Mouse (Mus musculus) liver, postnatal 0 days (tissue): ENCODE measurements at regions not wholly inside any gene's neighbourhood (a gene's known extent, or its start where the extent isn't known, plus 50 kb on each side); places are given as distances from the start of the nearest gene placed in this dataset.

Experiments used
- ATAC-seq: fragments of 200-750 bp; cut with Nextera tagmentation; 2 replicates; pipeline ENCODE4 v1.8.0; 2017; ENCODE audit warnings: mild to moderate bottlenecking, moderate library complexity
- DNase-seq: peaks from one replicate; pipeline ENCODE4 v3.0.0-alpha.2; 2016
- H3K27ac ChIP-seq: fragments of 300-500 bp; sonication (generic); 2 replicates; pipeline ENCODE4 v1.5.1; 2014; ENCODE audit warnings: antibody characterized with exemption, moderate library complexity, mild to moderate bottlenecking, low read depth
- H3K27me3 ChIP-seq: fragments of 300-500 bp; sonication (generic); 2 replicates; pipeline ENCODE4 v1.6.1; 2014; ENCODE audit warnings: low read length, control low read depth, mixed read lengths; ENCODE audit not compliant: insufficient read depth
- H3K36me3 ChIP-seq: fragments of 300-500 bp; sonication (generic); replicated peaks from 2 replicates; pipeline ENCODE4 v1.6.1; 2014; ENCODE audit warnings: mild to moderate bottlenecking, control low read depth, low read length, moderate library complexity, mixed read lengths; ENCODE audit not compliant: insufficient read depth
- H3K4me1 ChIP-seq: fragments of 300-500 bp; sonication (generic); 2 replicates; pipeline ENCODE4 v1.6.1; 2014; ENCODE audit warnings: antibody characterized with exemption, mild to moderate bottlenecking, control low read depth; ENCODE audit not compliant: insufficient read depth
- H3K4me2 ChIP-seq: fragments of 300-500 bp; sonication (generic); 2 replicates; pipeline ENCODE4 v1.6.1; 2014; ENCODE audit warnings: low read depth, mild to moderate bottlenecking, low read length, moderate library complexity, mixed read lengths
- H3K4me3 ChIP-seq: fragments of 300-500 bp; sonication (generic); 2 replicates; pipeline ENCODE4 v1.5.1; 2014; ENCODE audit warnings: low read depth, low read length
- H3K9ac ChIP-seq: fragments of 300-500 bp; sonication (generic); replicated peaks from 2 replicates; pipeline ENCODE4 v1.6.1; 2014; ENCODE audit warnings: mild to moderate bottlenecking, moderate library complexity
- H3K9me3 ChIP-seq: fragments of 300-500 bp; sonication (generic); 2 replicates; pipeline ENCODE4 v1.6.1; 2016; ENCODE audit warnings: mild to moderate bottlenecking, control low read depth, low read length, mixed read lengths
- CTCF ChIP-seq: sonication (generic); IDR thresholded peaks from 2 replicates; pipeline ENCODE4 v1.5.1; 2016; ENCODE audit warnings: antibody characterized with exemption, low read depth
- EP300 ChIP-seq: IDR thresholded peaks from 2 replicates; pipeline ENCODE4 v1.6.1; 2016; ENCODE audit warnings: antibody characterized with exemption, low read depth, mild to moderate bottlenecking
- WGBS: fragments of 180-500 bp; shearing (Covaris S2); extraction: QIAGEN DNeasy Blood & Tissue Kit; methylation state at CpG from one replicate; pipeline ENCODE4 v1.1.7; 2014; ENCODE audit not compliant: insufficient replicate concordance; 5-methylcytosine and 5-hydroxymethylcytosine counted together

- H3K4me1 ChIP-seq, result no peaks in the 10 kb centered on the region
- H3K4me2 ChIP-seq, result no peak overlapping the region
- ATAC-seq (no peak), DNase-seq (no peak)
- H3K27ac ChIP-seq, result no peak overlapping the region
- H3K4me3 ChIP-seq, result no peak overlapping the region
- H3K36me3 ChIP-seq, result no peaks in the 10 kb centered on the region
- H3K9me3 ChIP-seq, result no peaks in the 10 kb centered on the region
- no peaks in the 10 kb centered on the region for H3K27me3 ChIP-seq
- no peak overlapping the region for H3K9ac ChIP-seq
- TF ChIP-seq CTCF (no peak), EP300 (no peak)
- 73% methylated on average over 16 of the region's 16 CpGs for WGBS
Measured at GRCm38 (mm10) chr6:6389454-6390445, 172.8 kb upstream of the Slc25a13 start.

GRCm38 (mm10) chr6:6388835-6389440 is 172.0 kb upstream of the Slc25a13 start:
- 48% methylated on average over 5 of the region's 5 CpGs for WGBS
- no peaks in the 10 kb centered on the region for H3K4me1 ChIP-seq
- H3K36me3 ChIP-seq, result no peaks in the 10 kb centered on the region
- DNase-seq, result no peak
- no peak for ATAC-seq
- no peak overlapping the region for H3K9ac ChIP-seq
- H3K9me3 ChIP-seq, result no peaks in the 10 kb centered on the region
- no peak for TF ChIP-seq EP300
- TF ChIP-seq CTCF, result no peak
- H3K27ac ChIP-seq, result no peak overlapping the region
- H3K27me3 ChIP-seq, result no peaks in the 10 kb centered on the region
- no peak overlapping the region for H3K4me2 ChIP-seq
- H3K4me3 ChIP-seq, result no peak overlapping the region

- no peak for TF ChIP-seq EP300
- TF ChIP-seq CTCF, result no peak
- Histone ChIP-seq H3K9ac (no peak overlapping the region), H3K9me3 (no peaks in the 10 kb centered on the region), H3K36me3 (no peaks in the 10 kb centered on the region), H3K4me1 (no peaks in the 10 kb centered on the region), H3K4me2 (no peak overlapping the region), H3K27me3 (no peaks in the 10 kb centered on the region), H3K27ac (no peak overlapping the region), H3K4me3 (no peak overlapping the region)
- DNase-seq (no peak), ATAC-seq (no peak)
- 82% methylated on average over 5 of the region's 5 CpGs for WGBS
Measured at GRCm38 (mm10) chr6:6387571-6387970, 170.6 kb upstream of the Slc25a13 start.

- WGBS, result 79% methylated on average over 7 of the region's 7 CpGs
- no peak for ATAC-seq
- no peaks in the 10 kb centered on the region for H3K4me1 ChIP-seq
Measured at GRCm38 (mm10) chr6:6384971-6385370, 168.0 kb upstream of the Slc25a13 start.

GRCm38 (mm10) chr6:6384441-6384840 is 167.5 kb upstream of the Slc25a13 start:
- 67% methylated on average over 6 of the region's 6 CpGs for WGBS
- Histone ChIP-seq H3K36me3 (no peaks in the 10 kb centered on the region), H3K9me3 (no peaks in the 10 kb centered on the region), H3K4me2 (no peak overlapping the region), H3K9ac (no peak overlapping the region), H3K4me3 (no peak overlapping the region), H3K4me1 (no peaks in the 10 kb centered on the region), H3K27me3 (no peaks in the 10 kb centered on the region), H3K27ac (no peak overlapping the region)
- TF ChIP-seq CTCF (no peak), EP300 (no peak)
- ATAC-seq, result no peak
- DNase-seq, result no peak

More at GRCm38 (mm10) chr6:6384971-6385370, 168.0 kb upstream of the Slc25a13 start:
- no peaks in the 10 kb centered on the region for H3K27me3 ChIP-seq
- H3K9ac ChIP-seq, result no peak overlapping the region
- TF ChIP-seq EP300 (no peak), CTCF (no peak)
- no peak overlapping the region for H3K4me2 ChIP-seq
- no peak for DNase-seq
- no peak overlapping the region for H3K27ac ChIP-seq
- no peak overlapping the region for H3K4me3 ChIP-seq
- no peaks in the 10 kb centered on the region for H3K36me3 ChIP-seq
- no peaks in the 10 kb centered on the region for H3K9me3 ChIP-seq

- H3K27ac ChIP-seq, result no peak overlapping the region
- H3K4me2 ChIP-seq, result no peak overlapping the region
- H3K36me3 ChIP-seq, result no peaks in the 10 kb centered on the region
- no peaks in the 10 kb centered on the region for H3K27me3 ChIP-seq
- WGBS, result 63% methylated on average over 3 of the region's 3 CpGs
- ATAC-seq, result no peak
- TF ChIP-seq CTCF (no peak), EP300 (no peak)
- DNase-seq, result no peak
- no peaks in the 10 kb centered on the region for H3K9me3 ChIP-seq
- no peak overlapping the region for H3K4me3 ChIP-seq
- H3K4me1 ChIP-seq, result no peaks in the 10 kb centered on the region
- H3K9ac ChIP-seq, result no peak overlapping the region
Measured at GRCm38 (mm10) chr6:6372421-6372820, 155.4 kb upstream of the Slc25a13 start.
